Mouse (Mus musculus) small intestine, adult 2 months (tissue): ENCODE measurements around the gene Kcnk3.

Experiments
- CTCF ChIP-seq: fragments of 200-500 bp; IDR thresholded peaks from 2 replicates; pipeline ENCODE4 v1.5.1; 2012; ENCODE audit warnings: low read depth, mild to moderate bottlenecking, control low read depth, inconsistent platforms, low read length, moderate library complexity, mixed read lengths; ENCODE audit not compliant: insufficient replicate concordance, insufficient read length; ENCODE audit errors: extremely low read depth
- POLR2A ChIP-seq: fragments of 200-500 bp; IDR thresholded peaks from 2 replicates; pipeline ENCODE4 v1.6.1; 2012; ENCODE audit warnings: low read depth, mild to moderate bottlenecking, control low read depth, inconsistent platforms, low read length, moderate library complexity

DNA sequence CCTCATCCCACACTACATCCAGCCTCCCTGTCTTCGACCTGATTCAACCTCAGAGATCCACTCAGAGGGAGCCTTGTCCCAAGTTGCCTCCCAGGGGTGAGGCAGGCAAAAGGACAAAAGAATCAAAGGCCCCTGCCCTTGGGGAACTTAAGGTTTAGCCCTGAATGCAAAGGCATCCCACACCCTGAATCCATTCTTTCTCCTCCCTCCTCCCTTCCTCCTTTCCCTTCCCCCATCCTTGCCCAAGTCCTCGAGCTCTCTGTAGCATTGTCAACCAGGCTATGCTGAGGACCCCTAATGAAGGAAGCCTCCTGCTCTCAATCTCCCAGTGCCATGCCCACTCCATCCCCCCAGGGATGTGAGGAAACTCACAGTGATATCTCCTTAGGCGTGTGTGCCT, 23.7 kb downstream of the Kcnk3 start:
- no peak for TF ChIP-seq CTCF
- TF ChIP-seq POLR2A, result no peak
